Mouse (Mus musculus) intestine, embryonic 14.5 days (tissue): ENCODE results near the gene Tap2. TPM values are rescaled to one million over a fixed set of nuclear protein-coding genes. Genes with fewer than 3 reads are reported as not detected.

Experiments
- ATAC-seq: fragments of 200-750 bp; cut with Nextera tagmentation; replicated peaks from 2 replicates; pipeline ENCODE4 v1.8.0; 2017; ENCODE audit warnings: low read depth, moderate number of reproducible peaks, moderate TSS enrichment, moderate library complexity; ENCODE audit not compliant: low FRiP score, low TSS enrichment
- DNase-seq: peaks from one replicate; pipeline ENCODE4 v3.0.0-alpha.2; 2018; ENCODE audit warnings: low spot score
- H3K27ac ChIP-seq: fragments of 300-500 bp; sonication (generic); 2 replicates; pipeline ENCODE4 v1.5.1; 2014; ENCODE audit warnings: low read depth, mild to moderate bottlenecking, control low read depth
- H3K27me3 ChIP-seq: fragments of 300-500 bp; sonication (generic); replicated peaks from 2 replicates; pipeline ENCODE4 v1.6.1; 2014; ENCODE audit warnings: low read length, control low read depth; ENCODE audit not compliant: control insufficient read depth, insufficient read depth
- H3K36me3 ChIP-seq: fragments of 300-500 bp; sonication (generic); 2 replicates; pipeline ENCODE4 v1.6.1; 2014; ENCODE audit warnings: low read length, control low read depth; ENCODE audit not compliant: control insufficient read depth, insufficient read depth
- H3K4me1 ChIP-seq: fragments of 300-500 bp; sonication (generic); replicated peaks from 2 replicates; pipeline ENCODE4 v1.6.1; 2014; ENCODE audit warnings: low read length, control low read depth, mixed read lengths; ENCODE audit not compliant: control insufficient read depth, insufficient read depth
- H3K4me2 ChIP-seq: fragments of 300-500 bp; sonication (generic); 2 replicates; pipeline ENCODE4 v1.6.1; 2014; ENCODE audit warnings: low read length
- H3K4me3 ChIP-seq: fragments of 300-500 bp; sonication (generic); 2 replicates; pipeline ENCODE4 v1.5.1; 2014; ENCODE audit warnings: low read depth, low read length, control low read depth, mixed read lengths
- H3K9ac ChIP-seq: fragments of 300-500 bp; sonication (generic); 2 replicates; pipeline ENCODE4 v1.6.1; 2014; ENCODE audit warnings: mild to moderate bottlenecking, low read length
- H3K9me3 ChIP-seq: fragments of 300-500 bp; sonication (generic); 2 replicates; pipeline ENCODE4 v1.6.1; 2016; ENCODE audit warnings: low read length, control low read depth; ENCODE audit not compliant: control insufficient read depth
- WGBS: fragments of 180-500 bp; shearing (Covaris S2); extraction: QIAGEN DNeasy Blood & Tissue Kit; methylation state at CpG from one replicate; pipeline ENCODE4 v1.1.7; 2014; 5-methylcytosine and 5-hydroxymethylcytosine counted together
- polyA plus RNA-seq: library from polyadenylated mRNA; unstranded; fragments of >200 nt; fragmentation: Nextera tagmentation; extraction: Ambion mirVana; gene quantifications from 2 replicates; pipeline ENCODE4 v1.2.1, GENCODE M21; 2014

The Tap2 gene
- polyA plus RNA-seq, 1 experiment from 2014 or later: 2.2 TPM

DNA sequence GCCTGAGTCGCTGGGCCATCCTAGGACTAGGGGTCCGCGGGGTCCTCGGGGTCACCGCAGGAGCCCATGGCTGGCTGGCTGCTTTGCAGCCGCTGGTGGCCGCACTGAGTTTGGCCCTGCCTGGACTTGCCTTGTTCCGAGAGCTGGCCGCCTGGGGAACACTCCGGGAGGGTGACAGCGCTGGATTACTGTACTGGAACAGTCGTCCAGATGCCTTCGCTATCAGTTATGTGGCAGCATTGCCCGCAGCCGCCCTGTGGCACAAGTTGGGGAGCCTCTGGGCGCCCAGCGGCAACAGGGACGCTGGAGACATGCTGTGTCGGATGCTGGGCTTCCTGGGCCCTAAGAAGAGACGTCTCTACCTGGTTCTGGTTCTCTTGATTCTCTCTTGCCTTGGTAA is 15.3 kb upstream of the Tap2 start:
- no peak for DNase-seq
- H3K9ac ChIP-seq: peak overlapping the region; percentile 48
- H3K27me3 ChIP-seq: peaks cover 53% of the 10 kb centered on the region
- H3K27ac ChIP-seq: peak overlapping the region; percentile 62; the same call in 1 of the 2 replicates
- H3K4me3 ChIP-seq: peak overlapping the region; percentile 49
- peaks cover 6% of the 10 kb centered on the region for H3K4me1 ChIP-seq
- H3K9me3 ChIP-seq: no peaks in the 10 kb centered on the region
- H3K4me2 ChIP-seq: peak overlapping the region; percentile 91
- H3K36me3 ChIP-seq: no peaks in the 10 kb centered on the region
- WGBS: 2% methylated on average over 20 of the region's 20 CpGs
- no peak for ATAC-seq

DNA sequence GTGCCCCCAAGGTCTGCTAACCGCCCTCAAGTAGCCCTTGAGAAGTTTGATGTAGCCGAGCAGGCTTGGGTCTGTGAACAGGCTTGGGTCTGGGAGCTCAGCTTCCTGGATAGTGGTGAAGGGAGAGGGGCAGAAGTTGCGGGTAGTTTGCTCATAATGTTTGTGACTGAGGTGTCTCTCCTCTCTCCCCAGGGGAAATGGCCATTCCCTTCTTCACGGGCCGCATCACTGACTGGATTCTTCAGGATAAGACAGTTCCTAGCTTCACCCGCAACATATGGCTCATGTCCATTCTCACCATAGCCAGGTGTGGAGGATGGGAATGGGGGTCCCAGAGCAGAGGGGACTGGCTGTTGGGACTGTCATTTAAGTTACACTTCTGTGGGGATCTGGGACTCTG is 14.3 kb upstream of the Tap2 start:
- Histone ChIP-seq H3K4me2 (no peak overlapping the region), H3K4me3 (no peak overlapping the region), H3K27me3 (peaks cover 59% of the 10 kb centered on the region), H3K27ac (no peak overlapping the region), H3K9ac (no peak overlapping the region), H3K4me1 (peaks cover 6% of the 10 kb centered on the region), H3K9me3 (no peaks in the 10 kb centered on the region), H3K36me3 (no peaks in the 10 kb centered on the region)
- 65% methylated on average over 6 of the region's 6 CpGs for WGBS
- DNase-seq (no peak), ATAC-seq (no peak)

DNA sequence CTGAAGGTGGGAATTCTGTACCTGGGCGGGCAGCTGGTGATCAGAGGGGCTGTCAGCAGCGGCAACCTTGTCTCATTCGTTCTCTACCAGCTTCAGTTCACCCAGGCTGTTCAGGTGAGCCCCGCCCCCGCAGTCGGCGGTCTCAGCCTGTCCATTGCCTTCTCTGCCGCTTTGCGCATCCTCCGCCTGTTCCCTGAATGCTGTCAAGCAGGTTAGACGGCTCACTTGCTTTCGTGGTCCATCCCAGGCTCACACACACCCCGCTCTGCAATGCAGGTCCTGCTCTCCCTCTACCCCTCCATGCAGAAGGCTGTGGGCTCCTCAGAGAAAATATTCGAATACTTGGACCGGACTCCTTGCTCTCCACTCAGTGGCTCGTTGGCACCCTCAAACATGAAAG is 10.5 kb upstream of the Tap2 start:
- H3K27me3 ChIP-seq: peaks cover 74% of the 10 kb centered on the region
- DNase-seq: no peak

DNA sequence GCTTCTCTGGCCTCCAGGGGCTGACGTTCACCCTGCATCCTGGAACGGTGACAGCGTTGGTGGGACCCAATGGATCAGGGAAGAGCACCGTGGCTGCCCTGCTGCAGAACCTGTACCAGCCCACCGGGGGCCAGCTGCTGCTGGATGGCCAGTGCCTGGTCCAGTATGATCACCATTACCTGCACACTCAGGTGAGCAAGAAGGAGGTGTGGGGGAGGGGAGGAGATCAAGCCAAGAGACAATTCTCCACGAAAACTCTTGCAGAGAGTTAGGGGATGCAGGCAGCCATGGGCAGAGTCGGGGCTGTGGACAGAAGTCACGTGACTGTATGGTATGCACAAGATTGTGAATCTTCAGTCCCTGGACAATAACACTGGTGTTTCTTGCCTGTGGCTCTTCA is 9.9 kb upstream of the Tap2 start:
- 61% methylated on average over 8 of the region's 8 CpGs for WGBS
- Histone ChIP-seq H3K4me1 (no peaks in the 10 kb centered on the region), H3K27ac (no peak overlapping the region), H3K9me3 (no peaks in the 10 kb centered on the region), H3K9ac (no peak overlapping the region), H3K36me3 (no peaks in the 10 kb centered on the region), H3K27me3 (peaks cover 80% of the 10 kb centered on the region), H3K4me3 (no peak overlapping the region), H3K4me2 (no peak overlapping the region)
- no peak for DNase-seq
- ATAC-seq: no peak

More for the DNA sequence above, 10.5 kb upstream of the Tap2 start:
- no peak overlapping the region for H3K9ac ChIP-seq
- peak; percentile 54; the same call in 1 of the 2 replicates for ATAC-seq
- H3K27ac ChIP-seq: no peak overlapping the region
- 21% methylated on average over 16 of the region's 16 CpGs for WGBS
- H3K9me3 ChIP-seq: no peaks in the 10 kb centered on the region
- peaks cover 5% of the 10 kb centered on the region for H3K4me1 ChIP-seq
- no peak overlapping the region for H3K4me3 ChIP-seq
- H3K36me3 ChIP-seq: no peaks in the 10 kb centered on the region
- no peak overlapping the region for H3K4me2 ChIP-seq

DNA sequence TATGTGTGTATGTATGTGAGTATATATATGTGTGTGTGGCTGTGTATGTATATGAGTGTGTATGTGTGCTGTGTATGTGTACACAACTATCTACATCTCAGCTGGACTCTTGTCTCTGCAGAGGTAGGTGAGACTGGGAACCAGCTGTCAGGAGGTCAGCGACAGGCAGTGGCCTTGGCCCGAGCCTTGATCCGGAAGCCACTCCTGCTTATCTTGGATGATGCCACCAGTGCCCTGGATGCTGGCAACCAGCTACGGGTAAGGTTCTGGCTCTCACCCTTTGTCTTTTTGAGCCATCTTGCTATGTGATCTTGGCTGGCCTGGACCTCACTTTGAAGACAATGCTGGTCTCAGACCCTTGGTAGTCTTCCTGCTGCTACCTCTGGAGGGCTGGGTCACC is 8.6 kb upstream of the Tap2 start:
- Histone ChIP-seq H3K9ac (no peak overlapping the region), H3K9me3 (no peaks in the 10 kb centered on the region), H3K27ac (no peak overlapping the region), H3K4me2 (no peak overlapping the region), H3K36me3 (no peaks in the 10 kb centered on the region), H3K27me3 (peaks cover 84% of the 10 kb centered on the region), H3K4me3 (no peak overlapping the region), H3K4me1 (no peaks in the 10 kb centered on the region)
- DNase-seq (no peak), ATAC-seq (no peak)
- 89% methylated on average over 4 of the region's 4 CpGs for WGBS

DNA sequence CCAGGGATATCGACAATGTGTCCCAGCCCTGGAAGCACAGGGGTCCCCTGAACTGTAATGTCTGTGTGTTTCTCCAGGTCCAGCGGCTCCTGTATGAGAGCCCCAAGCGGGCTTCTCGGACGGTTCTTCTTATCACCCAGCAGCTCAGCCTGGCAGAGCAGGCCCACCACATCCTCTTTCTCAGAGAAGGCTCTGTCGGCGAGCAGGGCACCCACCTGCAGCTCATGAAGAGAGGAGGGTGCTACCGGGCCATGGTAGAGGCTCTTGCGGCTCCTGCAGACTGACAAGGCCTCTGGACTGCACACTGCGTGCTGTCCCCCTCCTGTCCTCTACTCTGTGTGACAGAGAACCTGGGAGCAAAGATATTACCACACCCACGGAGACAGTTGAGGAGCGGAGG is 6.8 kb upstream of the Tap2 start:
- no peak overlapping the region for H3K9ac ChIP-seq
- ATAC-seq: no peak
- H3K4me3 ChIP-seq: no peak overlapping the region
- H3K4me2 ChIP-seq: no peak overlapping the region
- H3K4me1 ChIP-seq: no peaks in the 10 kb centered on the region
- peaks cover 72% of the 10 kb centered on the region for H3K27me3 ChIP-seq
- 28% methylated on average over 12 of the region's 12 CpGs for WGBS
- H3K27ac ChIP-seq: no peak overlapping the region
- no peaks in the 10 kb centered on the region for H3K36me3 ChIP-seq
- DNase-seq: no peak
- H3K9me3 ChIP-seq: no peaks in the 10 kb centered on the region

DNA sequence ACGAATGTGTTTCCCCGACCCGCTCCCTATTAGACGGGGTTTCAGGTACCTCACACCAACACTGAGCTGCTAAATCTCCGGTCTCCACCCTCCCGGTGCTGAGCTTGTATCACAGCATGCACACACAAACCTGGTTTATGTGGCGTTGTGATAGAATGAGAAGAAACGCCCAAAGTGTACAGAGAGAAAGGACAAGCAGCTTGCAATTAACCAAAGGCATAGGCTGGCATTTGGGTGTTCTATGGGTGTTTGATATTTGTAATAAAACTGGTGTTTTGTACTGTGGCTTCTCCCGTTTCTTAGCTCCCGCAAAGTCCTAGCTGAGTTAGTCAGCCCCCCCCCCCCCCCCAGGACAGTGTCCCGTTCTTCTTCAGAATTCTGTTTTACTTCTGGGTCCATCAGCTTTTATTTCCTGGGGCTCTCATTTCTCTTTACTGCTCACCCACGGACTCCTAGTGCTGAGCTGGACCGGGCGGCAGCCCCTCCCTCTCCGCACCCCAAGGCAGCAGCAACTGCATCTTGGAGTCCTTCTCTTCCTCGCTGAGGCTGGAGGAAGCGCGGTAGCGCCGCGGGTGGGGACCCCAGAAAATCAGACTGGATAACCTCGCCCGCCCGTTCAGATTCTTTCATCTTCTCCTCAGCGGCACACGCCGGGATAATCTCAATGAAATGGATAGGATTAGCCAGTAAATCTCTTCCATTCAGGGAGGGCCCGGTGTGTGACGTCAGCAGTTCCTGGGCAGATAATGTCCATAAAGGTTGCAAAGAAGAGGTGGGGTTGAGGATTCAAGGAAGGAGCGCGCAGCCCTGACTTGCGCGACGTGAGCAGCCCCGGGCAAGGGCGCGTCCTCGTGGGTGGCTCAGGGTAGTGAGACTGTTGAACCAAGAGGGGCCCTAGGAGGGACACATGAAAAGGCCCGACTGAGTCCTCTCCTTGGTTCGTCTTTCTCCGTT is 6.1 kb upstream of the Tap2 start, which contains the start of gene Psmb8:
Psmb8 (plus strand) TSS at position 781 of the 954 bp plus-strand sequence.
- Histone ChIP-seq H3K27me3 (peaks cover 68% of the 10 kb centered on the region), H3K9ac (peak within 1 kb of the TSS; percentile 22; the same call in 1 of the 2 replicates)
- 5% methylated on average over 41 of the region's 41 CpGs for WGBS

DNA sequence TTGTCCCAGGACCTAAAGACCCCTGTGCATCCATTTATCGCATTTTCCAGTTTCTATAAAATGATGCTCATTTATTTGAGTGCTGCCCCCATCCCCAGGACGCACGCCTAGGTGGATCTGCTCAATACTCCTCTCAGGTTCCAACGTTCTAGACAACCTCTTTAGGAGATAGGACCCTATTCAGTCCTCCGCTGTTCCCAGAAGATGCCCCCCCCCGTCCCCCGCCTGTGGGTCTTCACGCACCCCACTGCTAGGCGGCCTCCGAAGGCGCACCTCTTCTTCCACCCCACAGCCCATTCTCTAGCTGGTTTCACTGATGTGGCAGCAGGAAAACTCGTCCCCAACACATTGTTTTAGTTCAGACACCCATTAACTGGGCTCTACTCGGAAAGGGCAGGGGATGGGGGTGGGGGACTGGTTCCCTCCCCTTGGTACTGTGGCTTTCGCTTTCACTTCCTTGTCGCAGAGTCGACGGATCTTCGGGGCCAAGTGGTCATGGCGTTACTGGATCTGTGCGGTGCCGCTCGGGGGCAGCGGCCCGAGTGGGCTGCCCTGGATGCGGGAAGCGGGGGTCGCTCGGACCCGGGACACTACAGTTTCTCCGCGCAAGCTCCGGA is 5.3 kb upstream of the Tap2 start:
- no peaks in the 10 kb centered on the region for H3K4me1 ChIP-seq
- DNase-seq (peak; percentile 70), ATAC-seq (no peak)
- H3K4me2 ChIP-seq: peak overlapping the region; percentile 74
- H3K27me3 ChIP-seq: peaks cover 60% of the 10 kb centered on the region
- no peaks in the 10 kb centered on the region for H3K36me3 ChIP-seq
- no peak overlapping the region for H3K27ac ChIP-seq
- peak overlapping the region; percentile 38 for H3K4me3 ChIP-seq
- H3K9me3 ChIP-seq: no peaks in the 10 kb centered on the region
- WGBS: 3% methylated on average over 32 of the region's 32 CpGs
- H3K9ac ChIP-seq: peak overlapping the region; percentile 22; the same call in 1 of the 2 replicates

More for the DNA sequence above, 6.1 kb upstream of the Tap2 start, which contains the start of gene Psmb8:
- peak; percentile 96 for DNase-seq
- peak within 1 kb of the TSS; percentile 38 for H3K4me3 ChIP-seq
- ATAC-seq: peak; percentile 83
- H3K4me1 ChIP-seq: no peaks in the 10 kb centered on the region
- H3K4me2 ChIP-seq: peak within 1 kb of the TSS; percentile 74
- H3K9me3 ChIP-seq: no peaks in the 10 kb centered on the region
- H3K27ac ChIP-seq: no peak within 1 kb of the TSS
- no peaks in the 10 kb centered on the region for H3K36me3 ChIP-seq
